Mouse (Mus musculus): Measurements from ENCODE around the gene Lpp. TPM values are rescaled to one million over a fixed set of nuclear protein-coding genes. Genes with fewer than 3 reads are reported as not detected.

Lpp gene
- polyA plus RNA-seq, 1 experiment from 2014 or later, result 25.9 TPM

DNA sequence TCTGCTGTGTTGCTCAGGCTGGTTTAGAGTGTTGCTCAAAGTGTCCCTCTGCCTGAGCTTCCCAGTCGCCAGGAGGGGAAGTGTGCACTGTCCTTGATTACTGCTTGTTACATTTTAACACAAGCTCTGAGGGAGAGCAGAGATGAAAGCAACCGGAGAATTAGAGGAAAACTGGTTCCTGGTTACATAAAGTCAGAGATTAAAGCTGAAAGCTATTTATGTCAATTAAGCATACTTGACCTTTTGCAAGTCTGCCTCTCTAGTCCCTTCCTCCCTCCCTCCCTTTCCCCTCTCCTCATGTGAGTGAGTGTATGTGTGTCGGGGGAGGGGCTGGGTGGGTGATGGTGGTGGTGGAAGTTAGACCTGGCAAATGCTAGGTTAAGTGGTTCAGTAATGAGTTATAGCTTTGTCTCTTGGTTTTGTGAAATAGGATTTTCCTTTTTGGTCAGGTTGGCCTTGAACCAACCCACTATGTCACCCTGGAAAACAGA is 83.6 kb downstream of the Lpp start:
- 55% methylated on average over 3 of the region's 3 CpGs for WGBS
- H3K4me2 ChIP-seq (replicated peaks), result no peak overlapping the region
- H3K27ac ChIP-seq, result no peak overlapping the region
- no peak overlapping the region for H3K9ac ChIP-seq
- peaks cover 13% of the 10 kb centered on the region; the same call in 1 of the 2 replicates for H3K4me1 ChIP-seq
- H3K9me3 ChIP-seq (replicated peaks), result no peaks in the 10 kb centered on the region
- H3K36me3 ChIP-seq, result no peaks in the 10 kb centered on the region
- no peak overlapping the region for H3K4me3 ChIP-seq
- no peaks in the 10 kb centered on the region for H3K27me3 ChIP-seq
- no peak for ATAC-seq (ENCODE audit: low FRiP score)

DNA sequence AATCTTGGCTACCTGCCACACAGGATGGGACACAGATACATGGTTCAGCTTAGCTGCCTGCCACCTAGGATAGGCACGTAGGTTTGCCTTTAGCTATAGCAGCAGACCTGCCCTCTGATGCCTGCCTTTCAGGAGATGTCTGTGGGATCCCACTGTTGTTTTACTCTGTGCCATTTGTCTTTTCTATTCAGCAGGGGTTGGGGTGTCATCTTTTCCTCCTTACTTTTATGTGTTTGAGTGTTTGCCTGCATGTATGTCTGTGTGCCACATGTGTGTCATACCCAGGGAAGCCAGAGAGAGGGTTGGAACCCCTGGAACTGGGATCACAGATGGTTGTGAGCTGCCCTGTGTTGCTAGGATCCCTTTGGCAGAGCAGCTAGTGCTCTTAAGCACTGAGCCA is 84.7 kb downstream of the Lpp start:
- no peaks in the 10 kb centered on the region for H3K9me3 ChIP-seq (replicated peaks)
- no peak overlapping the region for H3K4me3 ChIP-seq
- no peaks in the 10 kb centered on the region for H3K27me3 ChIP-seq
- no peak overlapping the region for H3K9ac ChIP-seq
- H3K36me3 ChIP-seq, result no peaks in the 10 kb centered on the region
- no peak overlapping the region for H3K27ac ChIP-seq
- peaks cover 13% of the 10 kb centered on the region; the same call in 1 of the 2 replicates for H3K4me1 ChIP-seq
- no peak overlapping the region for H3K4me2 ChIP-seq (replicated peaks)
- ATAC-seq (ENCODE audit: low FRiP score), result no peak
- WGBS, result 85% methylated on average over 1 of the region's 1 CpGs

DNA sequence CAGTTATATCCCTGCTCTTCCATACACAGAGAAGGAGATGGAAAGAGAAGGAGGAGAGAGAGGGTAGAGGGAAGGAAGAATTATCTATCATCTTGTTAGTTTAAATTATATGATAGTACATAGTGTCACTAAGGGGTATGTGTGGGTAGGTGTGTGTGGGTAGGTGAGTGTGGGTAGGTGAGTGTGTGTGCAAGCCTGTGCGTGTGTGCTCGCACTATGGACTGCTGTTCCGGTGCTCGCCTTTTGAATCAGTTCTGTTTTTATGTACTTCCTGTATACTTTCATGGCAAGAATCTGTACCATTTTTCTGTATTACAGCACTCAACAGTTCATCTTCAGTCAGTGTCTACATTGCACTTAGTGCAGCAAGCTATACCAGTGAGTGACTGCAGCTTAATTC is 85.5 kb downstream of the Lpp start:
- ATAC-seq (ENCODE audit: low FRiP score), result no peak
- H3K36me3 ChIP-seq, result no peaks in the 10 kb centered on the region
- H3K4me1 ChIP-seq, result peaks cover 13% of the 10 kb centered on the region; the same call in 1 of the 2 replicates
- H3K9me3 ChIP-seq (replicated peaks), result no peaks in the 10 kb centered on the region
- H3K4me3 ChIP-seq, result no peak overlapping the region
- WGBS, result 98% methylated on average over 4 of the region's 4 CpGs
- H3K4me2 ChIP-seq (replicated peaks), result no peak overlapping the region
- no peak overlapping the region for H3K9ac ChIP-seq
- H3K27ac ChIP-seq, result no peak overlapping the region
- no peaks in the 10 kb centered on the region for H3K27me3 ChIP-seq

DNA sequence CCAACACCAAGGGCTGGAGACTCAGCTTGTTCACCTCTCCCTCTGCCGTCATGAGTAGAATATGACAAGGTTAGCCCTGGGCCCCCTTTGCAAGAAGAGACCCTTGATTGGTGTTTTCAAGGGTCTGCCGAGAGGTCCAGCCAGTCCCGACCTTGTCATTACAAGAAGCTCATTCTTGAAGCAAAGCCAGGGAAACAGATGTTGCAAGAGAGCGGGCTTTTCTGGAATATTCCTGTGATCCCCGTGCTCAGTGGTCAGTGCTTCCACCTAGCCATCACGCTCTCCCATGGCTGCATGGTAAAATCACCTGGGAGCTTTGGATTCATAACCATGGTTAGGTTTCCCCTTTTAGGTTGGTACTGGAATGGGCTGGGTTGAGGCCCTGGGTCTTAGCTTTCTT is 89.3 kb downstream of the Lpp start:
- Histone ChIP-seq H3K4me1 (peaks cover 5% of the 10 kb centered on the region; the same call in 1 of the 2 replicates), H3K9ac (no peak overlapping the region), H3K9me3 (replicated peaks) (no peaks in the 10 kb centered on the region), H3K4me3 (no peak overlapping the region), H3K27me3 (no peaks in the 10 kb centered on the region), H3K27ac (no peak overlapping the region), H3K4me2 (replicated peaks) (no peak overlapping the region), H3K36me3 (no peaks in the 10 kb centered on the region)
- ATAC-seq (ENCODE audit: low FRiP score), result no peak
- WGBS, result 90% methylated on average over 6 of the region's 6 CpGs

DNA sequence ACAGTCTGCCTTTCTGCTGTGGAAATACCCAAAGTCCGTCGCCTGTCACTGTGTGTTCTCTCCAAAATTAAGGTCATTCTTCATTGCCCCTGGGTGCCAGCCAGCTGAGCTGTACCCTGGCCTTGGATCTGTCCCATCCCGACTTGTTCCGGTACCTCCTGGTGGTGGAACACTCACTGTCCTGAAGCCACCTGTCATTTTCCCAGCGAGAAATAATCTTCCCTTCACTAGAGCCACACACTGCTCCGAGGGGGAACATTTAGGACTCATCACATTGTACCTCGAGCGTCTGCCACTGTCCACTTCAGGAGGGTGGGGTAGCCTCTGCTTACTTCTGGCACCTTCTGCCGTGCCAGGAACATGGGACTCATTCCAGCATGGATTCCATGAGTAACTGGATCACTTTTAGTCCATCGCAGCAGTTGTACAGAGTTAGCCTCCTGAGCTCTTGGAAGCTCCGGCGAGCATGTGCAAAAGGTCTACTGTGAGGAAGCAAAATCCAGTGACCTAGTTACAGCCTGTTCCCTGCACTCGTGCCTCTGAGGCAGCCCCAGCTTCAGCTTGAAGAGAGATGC is 90.3 kb downstream of the Lpp start:
- H3K4me1 ChIP-seq, result peaks cover 5% of the 10 kb centered on the region; the same call in 1 of the 2 replicates
- 93% methylated on average over 13 of the region's 13 CpGs for WGBS
- ATAC-seq (ENCODE audit: low FRiP score), result no peak
- H3K4me2 ChIP-seq (replicated peaks), result no peak overlapping the region
- no peaks in the 10 kb centered on the region for H3K27me3 ChIP-seq
- H3K9ac ChIP-seq, result no peak overlapping the region
- H3K9me3 ChIP-seq (replicated peaks), result no peaks in the 10 kb centered on the region
- no peak overlapping the region for H3K27ac ChIP-seq
- no peak overlapping the region for H3K4me3 ChIP-seq
- H3K36me3 ChIP-seq, result no peaks in the 10 kb centered on the region

DNA sequence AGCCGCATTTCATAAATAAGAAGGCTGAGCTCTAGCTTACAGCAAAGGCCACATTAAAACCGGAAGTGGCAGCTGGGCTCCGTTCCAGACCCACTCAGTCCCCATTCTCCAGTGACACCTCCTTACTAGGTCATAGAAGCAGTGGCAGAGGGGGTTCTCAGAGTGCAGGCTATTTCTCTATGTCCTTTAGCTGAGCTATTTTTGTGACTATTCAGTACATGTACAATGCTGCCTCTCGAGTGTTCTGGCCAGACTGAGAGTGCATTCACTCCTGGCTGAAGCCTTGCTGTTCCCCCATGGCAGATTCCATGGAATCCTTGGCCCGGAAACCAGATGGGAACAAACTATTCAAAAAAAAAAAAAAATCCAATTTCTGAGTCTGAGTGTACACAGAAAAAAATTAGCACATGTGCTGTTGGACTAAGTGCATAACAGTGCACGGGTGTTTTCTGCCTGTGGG is 94.5 kb downstream of the Lpp start:
- Histone ChIP-seq H3K4me1 (peaks cover 27% of the 10 kb centered on the region), H3K27ac (no peak overlapping the region), H3K9me3 (replicated peaks) (no peaks in the 10 kb centered on the region), H3K4me3 (no peak overlapping the region), H3K4me2 (replicated peaks) (no peak overlapping the region), H3K9ac (no peak overlapping the region), H3K36me3 (no peaks in the 10 kb centered on the region), H3K27me3 (no peaks in the 10 kb centered on the region)
- 62% methylated on average over 6 of the region's 6 CpGs for WGBS
- ATAC-seq (ENCODE audit: low FRiP score), result no peak

DNA sequence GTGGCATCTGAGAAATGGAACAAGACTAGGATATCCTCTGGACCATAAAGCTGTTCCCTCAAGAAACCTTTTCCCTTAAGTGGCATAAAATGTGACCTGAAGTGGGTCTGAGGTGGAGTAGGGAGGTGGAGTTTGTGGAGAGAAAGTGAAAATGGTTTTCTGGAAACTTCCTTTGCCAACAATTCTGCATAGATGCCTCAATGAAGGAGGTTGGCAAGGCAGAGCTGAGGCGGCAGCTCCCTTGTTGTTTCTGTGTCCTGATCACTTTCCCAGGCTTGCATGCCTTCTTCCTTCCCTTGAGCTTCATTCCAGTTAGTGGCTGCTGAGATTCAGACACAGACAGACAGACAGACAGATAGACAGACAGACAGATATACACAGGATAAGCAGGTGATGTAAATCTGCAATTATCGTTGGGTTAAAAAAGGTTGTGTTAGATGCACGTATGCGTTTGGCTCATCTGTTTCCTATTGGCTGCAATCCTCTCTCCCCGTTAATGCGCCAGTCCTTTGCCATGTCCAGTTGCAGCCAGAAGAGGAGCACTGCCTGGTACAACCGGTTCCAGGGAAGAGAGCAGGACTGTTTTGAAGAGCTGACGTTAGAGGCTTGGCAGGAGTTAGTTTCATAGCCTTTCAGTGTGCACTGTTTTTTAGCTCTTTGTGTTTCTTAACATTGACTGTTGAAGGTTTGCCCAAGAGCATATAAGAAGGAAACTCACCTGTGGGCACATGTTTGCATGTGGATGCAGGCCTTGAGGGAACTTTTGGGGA is 96.4 kb downstream of the Lpp start:
- no peak overlapping the region for H3K27ac ChIP-seq
- no peak overlapping the region for H3K4me2 ChIP-seq (replicated peaks)
- no peaks in the 10 kb centered on the region for H3K27me3 ChIP-seq
- H3K4me1 ChIP-seq, result peaks cover 27% of the 10 kb centered on the region
- no peak overlapping the region for H3K9ac ChIP-seq
- no peaks in the 10 kb centered on the region for H3K9me3 ChIP-seq (replicated peaks)
- no peaks in the 10 kb centered on the region for H3K36me3 ChIP-seq
- no peak overlapping the region for H3K4me3 ChIP-seq
- 87% methylated on average over 8 of the region's 8 CpGs for WGBS
- no peak for ATAC-seq (ENCODE audit: low FRiP score)

DNA sequence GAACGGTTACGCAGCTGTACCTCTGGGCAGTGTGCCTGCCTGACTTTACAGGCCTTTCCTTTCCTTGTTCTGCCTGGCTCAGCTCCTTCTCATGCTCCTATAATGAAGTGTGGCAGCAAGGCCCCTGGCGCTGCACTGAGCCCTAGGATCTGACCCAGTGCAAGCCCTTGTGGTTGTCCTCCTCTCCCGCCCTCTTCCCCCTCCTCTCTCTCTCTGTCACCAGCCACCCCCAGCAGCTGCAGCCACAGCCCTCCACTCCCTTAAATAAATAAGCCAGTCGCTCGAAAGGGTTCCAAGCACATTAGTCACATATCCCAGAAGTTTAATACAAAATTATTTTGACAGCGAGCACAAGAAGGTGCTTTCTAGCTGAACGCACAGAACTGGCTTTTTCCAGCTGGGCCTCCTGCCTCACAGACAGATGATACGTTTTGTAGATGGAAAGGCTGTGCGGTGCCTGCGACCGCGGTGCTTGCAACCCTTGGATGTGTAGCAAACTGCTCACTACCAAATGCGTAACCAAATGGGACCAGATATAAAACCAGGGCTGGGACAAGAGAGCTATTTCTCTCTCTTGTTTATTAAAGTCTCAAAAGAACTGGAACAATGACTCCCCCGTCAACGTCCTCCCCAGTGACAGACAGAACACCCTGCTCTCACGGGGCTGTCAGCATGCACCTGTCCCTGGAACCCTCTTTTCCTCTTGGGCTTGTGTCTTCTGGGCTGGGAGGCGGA is 97.6 kb downstream of the Lpp start:
- Histone ChIP-seq H3K9ac (no peak overlapping the region), H3K4me1 (peaks cover 30% of the 10 kb centered on the region), H3K9me3 (replicated peaks) (no peaks in the 10 kb centered on the region), H3K4me3 (no peak overlapping the region), H3K36me3 (no peaks in the 10 kb centered on the region), H3K4me2 (replicated peaks) (no peak overlapping the region), H3K27ac (peak overlapping the region; percentile 36; the same call in 1 of the 2 replicates), H3K27me3 (no peaks in the 10 kb centered on the region)
- WGBS, result 38% methylated on average over 18 of the region's 18 CpGs
- peak; percentile 81 for ATAC-seq (ENCODE audit: low FRiP score)

DNA sequence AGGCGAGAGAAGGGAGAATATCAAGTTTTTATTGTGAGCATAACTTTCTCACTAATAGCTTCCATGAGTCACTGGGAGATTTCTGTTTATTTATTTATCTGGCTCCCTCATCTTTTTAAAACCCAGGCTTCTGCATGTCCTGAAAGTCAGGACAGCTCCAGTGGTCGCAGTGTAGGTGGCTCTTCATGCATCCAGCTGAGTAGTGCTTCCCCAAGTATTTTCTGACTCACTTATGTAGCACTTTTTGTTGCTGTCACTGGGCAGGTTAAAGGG is 98.1 kb downstream of the Lpp start:
- WGBS, result 74% methylated on average over 2 of the region's 2 CpGs
- Histone ChIP-seq H3K9me3 (replicated peaks) (no peaks in the 10 kb centered on the region), H3K4me2 (replicated peaks) (no peak overlapping the region), H3K27ac (no peak overlapping the region), H3K27me3 (no peaks in the 10 kb centered on the region), H3K4me3 (no peak overlapping the region), H3K4me1 (peaks cover 30% of the 10 kb centered on the region), H3K36me3 (no peaks in the 10 kb centered on the region), H3K9ac (no peak overlapping the region)
- no peak for ATAC-seq (ENCODE audit: low FRiP score)

DNA sequence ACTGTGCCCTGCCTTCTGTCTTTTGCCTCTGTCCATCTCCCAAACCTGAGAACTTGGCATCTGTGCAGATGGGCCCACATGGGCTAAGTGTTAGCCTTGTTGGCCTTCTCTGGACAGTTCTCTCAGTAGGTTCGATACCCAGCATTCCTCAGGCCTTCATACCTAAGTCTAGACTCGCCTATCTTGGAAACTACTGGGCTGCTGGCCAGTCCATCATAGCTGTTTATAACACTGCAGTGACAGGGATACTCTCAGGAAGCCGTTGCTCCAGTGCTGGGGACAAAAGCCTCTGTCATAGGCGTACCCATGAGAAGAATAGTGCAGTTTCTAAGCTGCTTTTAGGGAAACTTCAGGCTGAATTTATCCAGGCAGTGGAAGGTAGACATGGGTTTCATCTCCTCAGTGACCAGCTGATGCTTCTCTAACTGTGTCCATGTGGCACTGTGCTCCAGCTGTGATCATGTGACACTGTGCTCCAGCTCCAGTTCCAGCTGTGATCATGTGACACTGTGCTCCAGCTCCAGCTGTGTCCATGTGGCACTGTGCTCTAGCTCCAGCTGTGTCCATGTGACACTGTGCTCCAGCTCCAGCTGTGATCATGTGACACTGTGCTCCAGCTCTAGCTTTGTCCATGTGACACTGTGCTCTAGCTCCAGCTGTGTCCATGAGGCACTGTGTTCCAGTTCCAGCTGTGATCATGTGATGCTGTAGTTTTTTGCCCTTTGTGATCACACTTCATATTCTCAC is 99.1 kb downstream of the Lpp start:
- Histone ChIP-seq H3K4me2 (replicated peaks) (no peak overlapping the region), H3K4me1 (peaks cover 32% of the 10 kb centered on the region), H3K27me3 (no peaks in the 10 kb centered on the region), H3K9me3 (replicated peaks) (no peaks in the 10 kb centered on the region), H3K27ac (no peak overlapping the region), H3K36me3 (no peaks in the 10 kb centered on the region), H3K4me3 (no peak overlapping the region), H3K9ac (no peak overlapping the region)
- no peak for ATAC-seq (ENCODE audit: low FRiP score)
- WGBS, result 78% methylated on average over 4 of the region's 4 CpGs

DNA sequence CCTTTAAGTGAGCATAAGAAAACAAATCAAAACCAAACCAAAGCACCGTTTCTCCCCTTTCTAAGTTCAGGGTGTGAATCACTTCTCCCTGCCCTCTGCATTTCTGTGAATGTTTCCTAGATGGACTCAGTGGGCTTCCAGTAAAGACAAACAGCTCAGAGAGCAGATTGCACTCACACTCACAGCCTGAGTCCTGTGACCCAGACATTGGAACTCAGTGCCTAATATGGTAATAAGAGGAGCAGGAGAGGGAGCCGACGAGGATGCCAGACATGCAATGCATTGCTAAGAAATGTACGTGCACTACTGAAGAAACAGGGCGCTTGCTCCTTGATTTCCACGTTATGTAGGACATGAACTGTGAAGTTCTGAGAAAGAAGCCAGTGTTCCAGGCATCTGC is 101.2 kb downstream of the Lpp start:
- WGBS, result 56% methylated on average over 6 of the region's 6 CpGs
- Histone ChIP-seq H3K9me3 (replicated peaks) (no peaks in the 10 kb centered on the region), H3K36me3 (no peaks in the 10 kb centered on the region), H3K4me2 (replicated peaks) (no peak overlapping the region), H3K27me3 (no peaks in the 10 kb centered on the region), H3K9ac (no peak overlapping the region), H3K4me1 (peaks cover 27% of the 10 kb centered on the region), H3K27ac (no peak overlapping the region), H3K4me3 (no peak overlapping the region)
- ATAC-seq (ENCODE audit: low FRiP score), result no peak

DNA sequence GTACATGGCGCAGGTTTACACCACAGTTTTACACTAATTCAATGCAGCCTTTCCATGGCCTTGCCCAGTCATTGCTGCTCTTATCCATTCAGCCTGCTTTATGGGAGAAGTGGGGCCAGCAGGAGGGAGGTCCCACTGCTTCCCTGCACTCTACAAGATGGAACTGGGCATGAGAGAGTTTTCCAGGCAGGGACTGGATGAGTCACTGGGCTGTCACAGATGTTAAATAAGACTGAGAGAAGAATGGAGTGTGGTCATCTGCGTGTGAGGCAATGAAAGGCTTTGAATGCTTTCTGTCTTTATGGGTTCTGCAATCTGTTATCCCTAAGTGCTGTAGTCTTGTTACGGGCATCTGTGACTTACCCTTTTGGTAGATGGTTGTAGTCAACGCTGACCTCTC is 102.2 kb downstream of the Lpp start:
- Histone ChIP-seq H3K36me3 (no peaks in the 10 kb centered on the region), H3K27me3 (no peaks in the 10 kb centered on the region), H3K27ac (no peak overlapping the region), H3K4me1 (peaks cover 22% of the 10 kb centered on the region), H3K9ac (no peak overlapping the region), H3K9me3 (replicated peaks) (no peaks in the 10 kb centered on the region), H3K4me3 (no peak overlapping the region), H3K4me2 (replicated peaks) (no peak overlapping the region)
- no peak for ATAC-seq (ENCODE audit: low FRiP score)
- WGBS, result 76% methylated on average over 4 of the region's 4 CpGs
